ENCODE assay signal across 12 mouse cellular contexts in the genomic region with DNA sequence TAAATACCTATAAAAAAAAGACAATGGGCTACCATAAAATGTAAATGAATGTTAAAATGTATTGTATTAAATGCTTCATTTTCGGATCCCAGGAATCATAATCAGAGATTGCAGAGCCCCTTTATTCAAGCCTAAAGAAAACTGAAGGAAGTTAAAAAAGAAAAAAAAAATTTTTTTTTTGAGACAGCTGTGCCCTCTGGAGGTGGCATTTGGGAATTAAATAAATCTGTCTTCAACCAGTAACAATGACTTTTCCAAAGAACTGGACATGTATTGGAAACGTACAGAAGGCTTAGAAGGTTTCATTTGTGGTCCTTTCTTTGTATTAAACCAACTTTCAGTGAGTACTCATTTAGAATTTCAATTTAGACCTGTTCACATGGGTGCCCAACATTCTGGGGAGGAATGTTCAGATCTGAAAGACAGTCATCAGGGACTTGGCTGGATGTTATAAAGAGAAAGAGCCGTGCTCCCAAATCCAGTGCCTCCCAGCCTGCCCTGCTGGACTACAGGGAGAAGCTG.
DNase-seq lines count a peak whose midpoint lies in the region; ATAC-seq and TF ChIP-seq lines count a peak whose summit lies in the region.
"Had no signal": no experiment of that assay in that cellular context is flagged by ENCODE, and none has a peak within 500 bp of the region (broad histone marks: within the 10 kb centered on the region; RNA-seq: fewer than 3 reads in every experiment).

No protein-coding gene starts in this region.

- no peak overlapping the region for H3K9ac ChIP-seq in forebrain, embryonic 11.5 days (ENCODE audit: low read length)
- H3K9ac ChIP-seq in liver, postnatal 0 days (replicated peaks): no peak overlapping the region
- H3K9ac ChIP-seq in liver, embryonic 11.5 days (ENCODE audit: low read depth, low read length): no peak overlapping the region
- no peak overlapping the region for H3K9ac ChIP-seq in hindbrain, postnatal 0 days (replicated peaks; ENCODE audit: low read length)
- no peak overlapping the region for H3K9ac ChIP-seq in stomach, postnatal 0 days (ENCODE audit: low read length)
- H3K9ac ChIP-seq: limb, embryonic 15.5 days had no signal

- peaks cover 24% of the 10 kb centered on the region for H3K4me1 ChIP-seq in forebrain, embryonic 10.5 days
- H3K4me1 ChIP-seq in forebrain, embryonic 11.5 days (replicated peaks; ENCODE audit: control insufficient read depth, insufficient read depth, low read length): no peaks in the 10 kb centered on the region
- H3K4me1 ChIP-seq in liver, postnatal 0 days (ENCODE audit: insufficient read depth): no peaks in the 10 kb centered on the region
- no peaks in the 10 kb centered on the region for H3K4me1 ChIP-seq in liver, embryonic 11.5 days (replicated peaks; ENCODE audit: control insufficient read depth, insufficient read depth, low read length)
- no peaks in the 10 kb centered on the region; the same call in 1 of the 2 replicates for H3K4me1 ChIP-seq in hindbrain, postnatal 0 days (ENCODE audit: insufficient read depth, low read length)
- no peaks in the 10 kb centered on the region for H3K4me1 ChIP-seq in stomach, postnatal 0 days (replicated peaks; ENCODE audit: control insufficient read depth, insufficient read depth)
- H3K4me1 ChIP-seq: limb, embryonic 15.5 days had no signal

- peak overlapping the region; percentile 73 for H3K27ac ChIP-seq in forebrain, embryonic 10.5 days
- no peak overlapping the region for H3K27ac ChIP-seq in forebrain, embryonic 11.5 days (ENCODE audit: low read depth, low read length)
- H3K27ac ChIP-seq in liver, postnatal 0 days (ENCODE audit: low read depth): no peak overlapping the region
- H3K27ac ChIP-seq in liver, embryonic 11.5 days (ENCODE audit: low read depth, low read length): no peak overlapping the region
- no peak overlapping the region for H3K27ac ChIP-seq in hindbrain, postnatal 0 days
- no peak overlapping the region for H3K27ac ChIP-seq in stomach, postnatal 0 days (replicated peaks)
- H3K27ac ChIP-seq: limb, embryonic 15.5 days had no signal

- TF ChIP-seq EP300 in liver, postnatal 0 days (IDR thresholded peaks at IDR 0.05; ENCODE audit: low read depth): no peak
- TF ChIP-seq EP300 in stomach, postnatal 0 days (optimal IDR thresholded peaks at IDR 0.05): no peak

- no peak for DNase-seq in forebrain, embryonic 10.5 days (ENCODE audit: extremely low spot score, low spot score)
- no peak for DNase-seq in forebrain, embryonic 11.5 days (ENCODE audit: low spot score)
- DNase-seq in liver, postnatal 0 days: no peak
- DNase-seq in liver, embryonic 11.5 days (ENCODE audit: low spot score): no peak
- peak; percentile 78 for DNase-seq in hindbrain, postnatal 0 days (ENCODE audit: low spot score)
- no peak for DNase-seq in stomach, postnatal 0 days (ENCODE audit: low spot score)
- DNase-seq in frontal cortex, postnatal 14 days (ENCODE audit: low spot score in 2 of 2): no peak
- DNase-seq in spleen, adult 18-20 months: no peak
- DNase-seq: cerebellum, adult 8-10 months; right cerebral cortex, adult 18-20 months had no signal

- peak; percentile 34 for TF ChIP-seq CTCF in liver, postnatal 0 days (IDR thresholded peaks at IDR 0.05; ENCODE audit: low read depth)
- TF ChIP-seq CTCF in hindbrain, postnatal 0 days (IDR thresholded peaks at IDR 0.05; ENCODE audit: low read depth): peak; percentile 57
- TF ChIP-seq CTCF in stomach, postnatal 0 days (IDR thresholded peaks at IDR 0.05; ENCODE audit: low read depth): peak; percentile 66

- ATAC-seq in forebrain, embryonic 11.5 days (replicated peaks; ENCODE audit: low FRiP score): no peak
- ATAC-seq in liver, postnatal 0 days: no peak
- ATAC-seq in liver, embryonic 11.5 days (replicated peaks; ENCODE audit: low FRiP score): no peak
- ATAC-seq in hindbrain, postnatal 0 days: no peak
- no peak for ATAC-seq in stomach, postnatal 0 days (ENCODE audit: low FRiP score, low TSS enrichment)

- peaks cover 27% of the 10 kb centered on the region for H3K27me3 ChIP-seq in forebrain, embryonic 10.5 days (ENCODE audit: poor library complexity, severe bottlenecking)
- H3K27me3 ChIP-seq in forebrain, embryonic 11.5 days (ENCODE audit: control insufficient read depth, insufficient read depth, low read length): no peaks in the 10 kb centered on the region
- H3K27me3 ChIP-seq in liver, postnatal 0 days (ENCODE audit: insufficient read depth, low read length): no peaks in the 10 kb centered on the region
- no peaks in the 10 kb centered on the region for H3K27me3 ChIP-seq in liver, embryonic 11.5 days (replicated peaks; ENCODE audit: control insufficient read depth, insufficient read depth, low read length)
- H3K27me3 ChIP-seq in hindbrain, postnatal 0 days (ENCODE audit: insufficient read depth, low read length): no peaks in the 10 kb centered on the region
- no peaks in the 10 kb centered on the region for H3K27me3 ChIP-seq in stomach, postnatal 0 days (ENCODE audit: control insufficient read depth, insufficient read depth, low read length)
- H3K27me3 ChIP-seq: limb, embryonic 15.5 days had no signal

- 41% methylated on average over 3 of the region's 3 CpGs for WGBS in forebrain, embryonic 10.5 days
- 27% methylated on average over 3 of the region's 3 CpGs for WGBS in forebrain, embryonic 11.5 days
- 33% methylated on average over 3 of the region's 3 CpGs for WGBS in liver, postnatal 0 days (ENCODE audit: insufficient replicate concordance)
- 36% methylated on average over 3 of the region's 3 CpGs for WGBS in liver, embryonic 11.5 days
- 19% methylated on average over 3 of the region's 3 CpGs for WGBS in hindbrain, postnatal 0 days
- 36% methylated on average over 3 of the region's 3 CpGs for WGBS in stomach, postnatal 0 days

- no peaks in the 10 kb centered on the region; the same call in 1 of the 2 replicates for H3K9me3 ChIP-seq in forebrain, embryonic 10.5 days
- no peaks in the 10 kb centered on the region for H3K9me3 ChIP-seq in forebrain, embryonic 11.5 days (ENCODE audit: control insufficient read depth, low read length)
- H3K9me3 ChIP-seq in liver, postnatal 0 days (ENCODE audit: low read length): no peaks in the 10 kb centered on the region
- H3K9me3 ChIP-seq in liver, embryonic 11.5 days (ENCODE audit: control insufficient read depth, low read length): no peaks in the 10 kb centered on the region
- H3K9me3 ChIP-seq in hindbrain, postnatal 0 days (ENCODE audit: low read length): no peaks in the 10 kb centered on the region
- no peaks in the 10 kb centered on the region for H3K9me3 ChIP-seq in stomach, postnatal 0 days (ENCODE audit: control insufficient read depth, low read length)
- H3K9me3 ChIP-seq: limb, embryonic 15.5 days; megakaryocyte, embryonic 14.5 days had no signal

- H3K4me3 ChIP-seq in forebrain, embryonic 10.5 days: no peak overlapping the region
- H3K4me3 ChIP-seq in forebrain, embryonic 11.5 days (ENCODE audit: low read depth, low read length): no peak overlapping the region
- H3K4me3 ChIP-seq in liver, postnatal 0 days (ENCODE audit: low read depth, low read length): no peak overlapping the region
- no peak overlapping the region for H3K4me3 ChIP-seq in liver, embryonic 11.5 days (ENCODE audit: low read depth, low read length)
- H3K4me3 ChIP-seq in hindbrain, postnatal 0 days (ENCODE audit: low read length): no peak overlapping the region
- H3K4me3 ChIP-seq in stomach, postnatal 0 days (ENCODE audit: low read depth, low read length): no peak overlapping the region
- H3K4me3 ChIP-seq: limb, embryonic 15.5 days; megakaryocyte, embryonic 14.5 days had no signal

- H3K4me2 ChIP-seq in forebrain, embryonic 11.5 days (ENCODE audit: low read depth, low read length, severe bottlenecking): no peak overlapping the region
- no peak overlapping the region for H3K4me2 ChIP-seq in liver, postnatal 0 days (ENCODE audit: low read depth, low read length)
- no peak overlapping the region for H3K4me2 ChIP-seq in liver, embryonic 11.5 days
- H3K4me2 ChIP-seq in hindbrain, postnatal 0 days (ENCODE audit: low read depth, low read length): no peak overlapping the region
- no peak overlapping the region for H3K4me2 ChIP-seq in stomach, postnatal 0 days (replicated peaks; ENCODE audit: low read depth)
- H3K4me2 ChIP-seq: limb, embryonic 15.5 days had no signal

- H3K36me3 ChIP-seq in forebrain, embryonic 10.5 days (replicated peaks): no peaks in the 10 kb centered on the region
- H3K36me3 ChIP-seq in forebrain, embryonic 11.5 days (ENCODE audit: control insufficient read depth, insufficient read depth, low read length): no peaks in the 10 kb centered on the region
- H3K36me3 ChIP-seq in liver, postnatal 0 days (replicated peaks; ENCODE audit: insufficient read depth, low read length): no peaks in the 10 kb centered on the region
- H3K36me3 ChIP-seq in liver, embryonic 11.5 days (ENCODE audit: control insufficient read depth, insufficient read depth, low read length): no peaks in the 10 kb centered on the region
- no peaks in the 10 kb centered on the region for H3K36me3 ChIP-seq in hindbrain, postnatal 0 days (ENCODE audit: insufficient read depth, low read length)
- H3K36me3 ChIP-seq in stomach, postnatal 0 days (ENCODE audit: control insufficient read depth, insufficient read depth, low read length): no peaks in the 10 kb centered on the region
- H3K36me3 ChIP-seq: limb, embryonic 15.5 days had no signal
